Mouse (Mus musculus) right cerebral cortex, adult 2 months (tissue): Measurements from ENCODE around the gene Card6.

Experiments used
- DNase-seq, 2 experiments: peaks; one replicate each; pipeline ENCODE4 v3.0.0; 2021 to 2022; ENCODE audit warnings: low spot score in 2 of 2

Card6 gene

GRCm38 (mm10) chr15:5129111-5129805 lies 20.9 kb upstream of the Card6 start:
- DNase-seq = no peak

DNA sequence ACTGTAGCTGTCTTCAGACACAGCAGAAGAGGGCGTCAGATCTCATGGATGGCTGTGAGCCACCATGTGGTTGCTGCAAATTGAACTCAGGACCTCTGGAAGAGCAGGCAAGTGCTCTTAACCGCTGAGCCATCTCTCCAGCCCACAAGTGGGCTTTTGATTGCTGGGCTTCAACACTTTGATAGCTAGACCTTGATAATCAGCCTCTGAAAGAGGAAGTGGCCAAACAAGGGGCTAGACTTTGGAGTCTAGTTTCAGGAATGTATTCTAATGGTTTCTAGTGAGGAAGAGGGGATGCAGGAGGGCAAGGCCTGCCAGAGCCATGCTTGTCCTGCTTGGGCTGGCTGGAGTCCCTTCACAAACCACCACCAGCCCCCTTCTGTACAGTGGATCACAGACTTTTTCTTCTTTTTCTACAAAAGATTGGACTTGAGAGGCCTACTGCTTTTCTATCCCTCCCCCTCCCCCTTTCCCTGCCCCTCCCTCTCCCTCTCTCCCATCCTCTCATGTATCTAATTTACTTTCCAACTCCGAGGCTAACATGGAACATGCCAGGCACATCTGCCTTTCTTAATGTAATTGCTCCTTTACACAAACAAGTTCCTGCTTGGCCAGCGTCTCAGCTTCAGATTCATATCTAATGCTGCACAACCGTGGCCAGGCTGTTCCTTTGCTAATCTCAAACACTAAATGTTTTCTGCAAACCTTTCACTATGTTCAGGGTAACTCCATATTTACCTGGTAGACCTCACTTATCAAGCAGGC lies 20.0 kb upstream of the Card6 start:
- no peak for DNase-seq

- DNase-seq = no peak
These were observed 19.1 kb upstream of the Card6 start for GRCm38 (mm10) chr15:5127487-5127886.

GRCm38 (mm10) chr15:5126456-5126855 lies 18.1 kb upstream of the Card6 start:
- DNase-seq = no peak

- DNase-seq = no peak
These were observed 13.4 kb upstream of the Card6 start for GRCm38 (mm10) chr15:5121535-5122313.

GRCm38 (mm10) chr15:5119707-5120106 lies 11.4 kb upstream of the Card6 start:
- no peak for DNase-seq

- DNase-seq = no peak
These were observed 10.9 kb upstream of the Card6 start for GRCm38 (mm10) chr15:5119192-5119591.

GRCm38 (mm10) chr15:5118626-5119025 lies 10.3 kb upstream of the Card6 start:
- DNase-seq = no peak

DNA sequence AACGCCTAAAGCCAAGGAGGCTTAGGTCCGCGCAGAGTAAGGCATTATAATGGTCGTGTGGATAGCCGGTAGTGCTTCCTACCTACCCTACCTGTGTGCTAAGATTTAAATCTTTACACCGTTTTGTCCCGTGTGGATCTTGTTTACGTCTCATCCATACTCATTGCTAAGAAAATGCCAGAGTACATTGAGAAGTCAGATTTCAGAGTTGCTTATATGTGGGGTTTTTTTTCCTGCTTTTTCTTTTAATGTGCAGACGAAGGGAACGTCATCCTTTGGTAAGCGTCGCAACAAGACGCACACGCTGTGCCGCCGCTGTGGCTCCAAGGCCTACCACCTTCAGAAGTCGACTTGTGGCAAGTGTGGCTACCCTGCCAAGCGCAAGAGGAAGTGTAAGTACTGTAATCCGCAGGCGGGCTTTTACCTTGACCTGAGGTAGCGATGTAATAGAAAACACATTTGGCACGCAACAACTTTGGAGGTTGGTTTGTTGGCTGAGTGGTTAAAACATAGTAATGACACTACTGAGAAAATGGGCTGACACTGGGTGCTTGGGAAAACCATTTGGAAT lies 8.8 kb upstream of the Card6 start:
- DNase-seq = no peak

GRCm38 (mm10) chr15:5116270-5117030 lies 8.1 kb upstream of the Card6 start, which contains the start of gene Rpl37:
TSS of gene Rpl37 (plus strand) at chr15:5116645.
- peak; percentile 98 for DNase-seq

DNA sequence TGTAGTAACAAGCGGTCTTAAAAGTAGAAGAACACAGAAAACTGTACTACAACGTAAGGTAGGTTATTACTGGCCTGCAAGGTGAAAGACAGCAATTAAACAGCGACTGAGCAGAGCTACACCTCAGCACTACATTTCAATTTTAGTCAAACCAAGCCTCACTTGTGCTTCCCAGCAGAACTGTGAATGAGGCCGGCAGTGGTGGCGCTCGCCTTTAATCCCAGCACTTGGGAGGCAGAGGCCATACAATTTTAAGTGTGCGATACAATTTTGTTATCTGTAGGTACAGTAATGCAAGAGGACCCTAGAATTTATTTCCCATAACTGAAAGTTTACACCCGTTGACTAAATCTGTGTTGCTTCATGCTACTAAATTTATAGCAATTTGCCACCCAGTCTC lies 6.8 kb upstream of the Card6 start:
- DNase-seq = no peak

- no peak for DNase-seq
These were observed 4.3 kb upstream of the Card6 start for GRCm38 (mm10) chr15:5112651-5113050.

- DNase-seq = no peak
These were observed 309 bp upstream of the Card6 start for GRCm38 (mm10) chr15:5108655-5109040.

DNA sequence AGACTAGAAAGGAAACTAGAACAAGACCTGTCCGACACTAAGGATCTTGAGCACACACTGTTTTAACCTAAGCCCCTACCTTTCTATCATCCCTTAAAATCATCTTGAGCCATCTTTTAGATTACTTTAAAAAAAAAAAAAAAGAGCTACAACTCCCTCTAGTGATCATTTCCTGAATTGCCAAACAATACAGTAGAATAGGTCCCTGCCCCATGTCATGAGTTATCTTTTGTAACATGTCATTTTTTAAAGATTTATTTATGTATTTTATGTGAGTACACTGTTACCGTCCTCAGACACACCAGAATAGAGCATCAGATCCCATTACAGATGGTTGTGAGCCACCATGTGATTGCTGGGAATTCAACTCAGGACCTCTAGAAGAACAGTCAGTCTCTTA lies 2.0 kb downstream of the Card6 start:
- DNase-seq = no peak

DNA sequence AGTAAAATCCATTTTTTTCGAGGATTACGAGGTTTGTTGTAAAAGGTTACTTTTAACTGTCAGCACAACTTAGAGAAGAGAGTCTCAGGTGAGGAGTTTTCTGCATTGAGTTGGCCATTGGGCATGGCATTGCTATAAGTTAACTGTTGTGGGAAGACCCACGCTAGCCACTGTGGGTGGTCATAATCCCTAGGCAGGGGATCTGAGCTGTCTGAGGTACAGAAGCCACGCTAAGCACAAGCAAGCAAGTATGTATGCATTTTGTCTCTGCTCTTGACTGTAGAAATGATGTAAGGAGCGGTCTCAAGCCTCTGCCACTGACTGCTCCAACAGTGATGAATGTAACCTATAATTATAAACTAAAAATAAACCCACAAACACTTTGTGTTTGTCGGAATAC lies 2.4 kb downstream of the Card6 start:
- DNase-seq = no peak

GRCm38 (mm10) chr15:5102312-5102711 lies 6.0 kb downstream of the Card6 start:
- DNase-seq = no peak

- no peak for DNase-seq
These were observed 11.0 kb downstream of the Card6 start for GRCm38 (mm10) chr15:5097376-5097775.

DNA sequence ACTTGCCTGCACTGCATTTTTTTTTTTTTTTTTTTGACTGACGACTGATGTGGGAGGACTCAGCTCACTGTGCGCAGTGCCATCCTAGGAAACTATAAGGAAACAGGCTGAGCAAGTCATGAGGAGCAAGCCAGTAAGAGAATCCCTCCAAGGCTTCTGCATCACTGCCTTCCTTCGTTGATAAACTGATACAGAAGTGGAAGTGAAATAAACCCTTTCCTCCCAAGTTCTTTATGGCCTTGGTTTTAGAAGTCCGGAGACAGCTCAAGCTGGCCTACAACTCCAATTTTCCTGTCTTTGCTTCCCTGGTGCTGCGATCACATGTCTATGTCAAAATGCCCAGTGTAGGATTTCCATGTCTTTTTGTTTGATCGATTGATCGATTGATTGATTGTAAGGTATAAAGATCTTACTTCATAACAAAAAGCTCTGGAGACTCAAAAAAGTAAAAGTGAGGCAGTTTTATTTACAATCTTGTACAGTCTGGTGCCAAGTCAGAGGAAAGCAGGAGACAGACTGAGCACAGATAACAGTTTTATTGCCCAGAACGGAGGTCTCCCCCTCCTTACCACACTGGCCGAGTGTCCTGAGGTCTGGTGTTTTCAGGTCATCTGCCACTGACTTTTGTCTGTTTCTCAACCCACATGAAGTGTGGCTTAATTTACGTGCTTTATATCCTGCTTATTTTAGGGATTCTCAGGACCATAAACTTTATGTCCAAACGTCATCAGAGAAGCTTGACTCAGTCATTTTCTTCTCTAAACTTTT lies 12.6 kb downstream of the Card6 start:
- no peak for DNase-seq

DNA sequence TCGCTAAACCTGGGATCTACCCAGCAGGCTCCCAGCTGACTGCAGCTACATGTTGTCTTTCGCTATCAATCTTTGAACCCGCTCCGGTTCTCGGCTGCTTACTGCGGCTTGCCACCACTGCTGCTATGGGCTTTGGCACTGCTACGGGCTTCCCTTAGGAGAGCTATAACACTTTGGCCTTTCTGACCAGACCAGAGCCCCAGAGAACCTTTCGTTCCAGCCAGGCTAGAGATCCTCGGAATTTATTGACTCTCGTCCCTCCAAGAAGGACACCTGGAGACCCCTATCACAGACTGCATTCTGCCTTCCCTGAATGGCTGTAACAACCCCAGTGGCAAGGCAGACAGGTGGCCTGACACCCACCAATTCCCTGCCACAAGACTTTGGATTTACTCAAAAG lies 18.2 kb downstream of the Card6 start:
- DNase-seq = no peak

DNA sequence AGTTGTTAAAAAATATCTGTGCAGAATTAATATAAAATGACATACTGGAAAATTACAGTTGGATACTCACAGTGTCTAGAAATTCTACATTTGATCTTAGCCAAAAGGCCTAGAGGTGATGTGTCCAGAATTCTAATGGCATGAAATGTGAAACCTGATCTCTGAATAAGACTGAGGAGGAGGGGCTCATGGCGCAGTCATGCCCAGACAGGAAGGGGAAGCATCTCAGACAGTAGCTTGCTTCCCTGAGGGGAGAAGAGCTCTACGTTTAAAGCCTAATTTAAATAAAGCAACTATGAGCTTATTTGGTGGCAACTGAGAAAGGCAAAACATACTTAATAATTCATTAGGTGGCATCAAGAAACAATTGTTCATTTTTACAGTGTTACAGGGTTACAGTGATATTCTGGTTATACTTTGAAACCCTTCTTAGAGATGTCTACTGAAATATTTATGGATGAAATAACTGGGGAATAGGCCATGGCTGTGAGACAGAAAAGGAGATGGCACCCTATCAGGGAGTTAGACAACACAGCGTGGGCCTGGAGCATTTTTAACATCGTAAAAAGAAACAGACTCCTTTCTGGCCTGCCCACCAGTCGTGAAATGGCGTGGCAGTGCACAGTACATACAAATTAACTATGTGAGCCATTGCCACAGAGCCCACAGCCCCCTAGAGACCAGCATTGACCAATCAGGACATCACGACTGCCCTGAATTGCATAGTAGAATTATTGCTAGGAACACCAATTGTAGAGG lies 19.3 kb downstream of the Card6 start:
- no peak for DNase-seq
